Mouse (Mus musculus) limb, embryonic 10.5 days (tissue): ENCODE measurements at regions not wholly inside any gene's neighbourhood (a gene's known extent, or its start where the extent isn't known, plus 50 kb on each side); places are given as distances from the start of the nearest gene placed in this dataset.

Experiments
- DNase-seq: peaks from one replicate; pipeline ENCODE4 v3.0.0-alpha.2; 2017; ENCODE audit warnings: low spot score
- H3K27ac ChIP-seq: fragments of 300-500 bp; sonication (generic); 2 replicates; pipeline ENCODE4 v1.5.1; 2016; ENCODE audit warnings: mild to moderate bottlenecking
- H3K27me3 ChIP-seq: fragments of 300-500 bp; sonication (generic); 2 replicates; pipeline ENCODE4 v1.6.1; 2016; ENCODE audit warnings: low read depth, mild to moderate bottlenecking; ENCODE audit not compliant: poor library complexity, severe bottlenecking
- H3K36me3 ChIP-seq: fragments of 300-500 bp; sonication (generic); 2 replicates; pipeline ENCODE4 v1.6.1; 2016; ENCODE audit warnings: mild to moderate bottlenecking, moderate library complexity
- H3K4me1 ChIP-seq: fragments of 300-500 bp; sonication (generic); 2 replicates; pipeline ENCODE4 v1.6.1; 2016
- H3K4me3 ChIP-seq: fragments of 300-500 bp; sonication (generic); 2 replicates; pipeline ENCODE4 v1.5.1; 2016; ENCODE audit warnings: mild to moderate bottlenecking, moderate library complexity
- H3K9me3 ChIP-seq: fragments of 300-500 bp; sonication (generic); replicated peaks from 2 replicates; pipeline ENCODE4 v1.6.1; 2016; ENCODE audit warnings: mild to moderate bottlenecking
- WGBS: fragments of 180-500 bp; shearing (Covaris S2); methylation state at CpG from one replicate; pipeline ENCODE4 v1.1.7; 2016; 5-methylcytosine and 5-hydroxymethylcytosine counted together

GRCm38 (mm10) chr3:148229192-148229591 lies 761.2 kb downstream of the Adgrl2 start:
- Histone ChIP-seq H3K27ac (no peak overlapping the region), H3K36me3 (no peaks in the 10 kb centered on the region), H3K27me3 (no peaks in the 10 kb centered on the region), H3K4me1 (peaks cover 21% of the 10 kb centered on the region), H3K4me3 (no peak overlapping the region), H3K9me3 (no peaks in the 10 kb centered on the region)
- WGBS, result 68% methylated on average over 3 of the region's 3 CpGs
- no peak for DNase-seq

DNA sequence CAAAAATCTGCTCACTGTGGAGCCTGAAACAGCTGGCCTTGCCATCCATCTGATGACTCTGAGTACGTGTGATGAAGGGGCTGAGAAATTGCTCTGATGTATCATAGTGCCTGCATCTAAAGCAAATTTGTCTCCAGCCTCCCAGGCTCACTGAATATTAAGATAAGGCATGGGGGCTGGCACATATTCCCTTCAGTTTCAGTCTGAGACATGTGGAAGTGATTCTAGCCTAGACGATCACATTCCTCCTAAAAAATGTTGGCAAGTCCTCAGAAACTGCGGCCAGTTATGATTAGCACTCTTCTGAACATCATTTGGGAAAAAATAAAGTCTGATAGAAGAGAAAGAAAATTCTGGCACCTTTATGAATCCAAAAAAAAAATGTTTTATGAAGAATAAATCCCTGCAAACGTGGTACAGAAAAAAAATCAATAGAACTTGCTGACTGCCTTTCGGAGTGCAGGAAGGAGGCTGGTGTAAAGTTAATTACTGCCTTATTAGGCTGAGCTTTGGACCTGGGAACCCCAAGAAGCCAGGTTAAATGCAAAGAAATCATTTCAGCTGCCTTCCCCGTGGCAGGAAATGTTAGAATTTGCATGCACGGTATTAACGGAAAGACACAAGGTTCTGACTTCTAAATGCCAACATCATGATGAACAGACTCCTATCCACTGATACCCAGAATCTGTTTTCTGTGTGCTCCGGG lies 762.2 kb downstream of the Adgrl2 start:
- Histone ChIP-seq H3K4me3 (no peak overlapping the region), H3K27ac (peak overlapping the region; percentile 34; the same call in 1 of the 2 replicates), H3K4me1 (peaks cover 21% of the 10 kb centered on the region), H3K27me3 (no peaks in the 10 kb centered on the region), H3K9me3 (no peaks in the 10 kb centered on the region), H3K36me3 (no peaks in the 10 kb centered on the region)
- WGBS, result 33% methylated on average over 9 of the region's 9 CpGs
- no peak for DNase-seq

- Histone ChIP-seq H3K27me3 (no peaks in the 10 kb centered on the region), H3K4me3 (no peak overlapping the region), H3K9me3 (no peaks in the 10 kb centered on the region), H3K36me3 (no peaks in the 10 kb centered on the region), H3K27ac (no peak overlapping the region), H3K4me1 (peaks cover 11% of the 10 kb centered on the region)
- 92% methylated on average over 5 of the region's 5 CpGs for WGBS
- no peak for DNase-seq
These were observed 769.5 kb downstream of the Adgrl2 start for GRCm38 (mm10) chr3:148220826-148221225.

GRCm38 (mm10) chr3:148220024-148220590 lies 770.2 kb downstream of the Adgrl2 start:
- no peak for DNase-seq
- peaks cover 11% of the 10 kb centered on the region for H3K4me1 ChIP-seq
- no peak overlapping the region for H3K4me3 ChIP-seq
- H3K27ac ChIP-seq, result no peak overlapping the region
- H3K27me3 ChIP-seq, result no peaks in the 10 kb centered on the region
- WGBS, result 86% methylated on average over 10 of the region's 10 CpGs
- H3K9me3 ChIP-seq, result no peaks in the 10 kb centered on the region
- no peaks in the 10 kb centered on the region for H3K36me3 ChIP-seq

- no peak for DNase-seq
- H3K4me1 ChIP-seq, result no peaks in the 10 kb centered on the region
- WGBS, result 88% methylated on average over 3 of the region's 3 CpGs
These were observed 788.2 kb downstream of the Adgrl2 start for GRCm38 (mm10) chr3:148202148-148202547.

GRCm38 (mm10) chr3:148186704-148187103 lies 803.7 kb downstream of the Adgrl2 start:
- H3K4me1 ChIP-seq, result peaks cover 9% of the 10 kb centered on the region; the same call in 1 of the 2 replicates
- no peaks in the 10 kb centered on the region for H3K9me3 ChIP-seq
- H3K27ac ChIP-seq, result no peak overlapping the region
- H3K27me3 ChIP-seq, result no peaks in the 10 kb centered on the region
- no peak overlapping the region for H3K4me3 ChIP-seq
- H3K36me3 ChIP-seq, result no peaks in the 10 kb centered on the region
- DNase-seq, result no peak
- 41% methylated on average over 2 of the region's 2 CpGs for WGBS

More at GRCm38 (mm10) chr3:148202148-148202547, 788.2 kb downstream of the Adgrl2 start:
- Histone ChIP-seq H3K27me3 (no peaks in the 10 kb centered on the region), H3K36me3 (no peaks in the 10 kb centered on the region), H3K4me3 (no peak overlapping the region), H3K27ac (no peak overlapping the region), H3K9me3 (no peaks in the 10 kb centered on the region)

DNA sequence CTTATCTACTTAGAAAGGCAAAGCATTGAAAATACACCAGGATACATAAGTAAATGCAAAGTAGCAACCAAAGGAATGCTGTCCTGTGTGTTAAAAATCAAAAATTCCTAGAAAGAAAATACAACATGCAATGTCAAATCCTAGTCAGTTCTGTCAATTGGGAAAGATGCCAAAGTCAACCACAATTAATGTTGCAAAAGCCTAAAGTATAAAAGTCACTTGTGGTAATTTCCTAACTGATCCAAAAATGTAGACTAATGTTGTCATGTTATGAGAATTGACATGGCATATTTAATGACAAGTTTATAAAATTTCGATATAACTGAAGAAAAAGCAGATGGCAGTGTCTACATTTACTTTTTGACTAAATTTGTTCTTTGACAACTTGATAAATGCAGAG lies 822.8 kb downstream of the Adgrl2 start:
- no peak overlapping the region for H3K27ac ChIP-seq
- H3K27me3 ChIP-seq, result no peaks in the 10 kb centered on the region
- H3K36me3 ChIP-seq, result no peaks in the 10 kb centered on the region
- no peaks in the 10 kb centered on the region for H3K4me1 ChIP-seq
- WGBS, result 85% methylated on average over 1 of the region's 1 CpGs
- H3K9me3 ChIP-seq, result no peaks in the 10 kb centered on the region
- no peak overlapping the region for H3K4me3 ChIP-seq
- DNase-seq, result no peak

- Histone ChIP-seq H3K27ac (no peak overlapping the region), H3K27me3 (no peaks in the 10 kb centered on the region), H3K9me3 (no peaks in the 10 kb centered on the region), H3K4me3 (no peak overlapping the region), H3K4me1 (no peaks in the 10 kb centered on the region), H3K36me3 (no peaks in the 10 kb centered on the region)
- 77% methylated on average over 3 of the region's 3 CpGs for WGBS
- no peak for DNase-seq
These were observed 831.3 kb downstream of the Adgrl2 start for GRCm38 (mm10) chr3:148159059-148159458.

DNA sequence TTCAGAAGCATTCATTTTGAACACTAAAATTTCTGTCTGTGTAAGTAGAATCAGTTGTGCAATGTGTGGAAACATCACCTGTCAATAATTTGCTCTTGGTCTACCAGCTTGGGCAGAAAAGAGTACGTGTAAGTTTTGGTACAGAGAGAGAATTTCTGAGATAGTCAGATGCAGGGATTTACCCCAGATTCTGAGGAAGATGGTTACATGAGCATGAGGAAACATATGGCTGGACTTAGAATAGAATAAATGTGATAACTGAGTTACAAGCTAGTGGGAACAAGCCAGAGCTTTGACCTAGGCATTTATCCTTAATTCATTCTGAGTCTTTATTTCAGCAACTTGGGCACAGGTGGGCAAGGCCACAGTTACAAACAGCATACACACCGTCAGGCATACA lies 831.8 kb downstream of the Adgrl2 start:
- no peaks in the 10 kb centered on the region for H3K9me3 ChIP-seq
- no peak overlapping the region for H3K4me3 ChIP-seq
- DNase-seq, result no peak
- H3K36me3 ChIP-seq, result no peaks in the 10 kb centered on the region
- no peak overlapping the region for H3K27ac ChIP-seq
- no peaks in the 10 kb centered on the region for H3K27me3 ChIP-seq
- H3K4me1 ChIP-seq, result no peaks in the 10 kb centered on the region
- WGBS, result 94% methylated on average over 2 of the region's 2 CpGs

DNA sequence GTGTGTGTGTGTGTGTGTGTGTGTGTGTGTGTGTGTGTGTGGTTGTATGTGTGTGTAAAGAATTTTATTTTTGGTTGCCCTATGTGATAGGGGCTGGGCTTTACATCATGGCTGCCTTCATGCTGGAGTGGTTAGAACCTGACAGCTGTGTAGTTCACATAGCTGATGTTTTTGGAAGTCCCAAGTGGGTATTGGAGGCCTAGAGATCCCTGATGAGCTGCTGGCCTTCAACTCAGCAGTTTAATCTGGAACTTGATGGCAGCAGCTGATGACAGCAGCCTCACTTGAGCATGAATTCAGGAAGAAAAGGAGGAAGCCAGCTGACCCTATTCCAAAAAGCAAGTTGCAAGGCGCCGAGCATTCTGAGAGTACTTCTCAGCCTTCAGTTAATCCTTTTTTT lies 846.6 kb downstream of the Adgrl2 start:
- H3K9me3 ChIP-seq, result no peaks in the 10 kb centered on the region
- H3K36me3 ChIP-seq, result no peaks in the 10 kb centered on the region
- no peak overlapping the region for H3K27ac ChIP-seq
- DNase-seq, result no peak
- no peaks in the 10 kb centered on the region for H3K27me3 ChIP-seq
- no peak overlapping the region for H3K4me3 ChIP-seq
- 87% methylated on average over 2 of the region's 2 CpGs for WGBS
- no peaks in the 10 kb centered on the region for H3K4me1 ChIP-seq

DNA sequence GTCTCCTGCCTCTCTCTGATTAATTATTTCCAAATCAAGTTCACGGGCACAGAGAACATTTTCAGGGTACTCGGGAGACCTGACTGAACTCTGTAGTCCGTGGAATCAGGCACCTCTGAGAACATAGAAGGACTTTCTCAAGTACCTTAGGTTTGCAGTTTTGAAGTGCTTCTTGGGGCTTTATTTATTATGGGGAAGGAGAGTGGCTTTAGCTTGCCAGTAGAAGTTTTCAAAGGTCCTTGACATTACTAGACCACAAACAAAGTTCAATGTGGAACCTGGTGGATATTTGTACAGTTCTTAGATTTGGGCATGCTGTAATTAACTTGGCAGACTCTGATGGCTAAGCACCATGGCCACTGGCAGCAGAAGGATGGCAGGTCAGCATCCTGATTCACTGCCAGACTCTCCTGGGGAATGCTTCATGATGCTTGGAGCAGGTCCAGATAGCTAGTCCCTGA lies 853.5 kb downstream of the Adgrl2 start:
- Histone ChIP-seq H3K9me3 (no peaks in the 10 kb centered on the region), H3K27ac (no peak overlapping the region), H3K4me3 (no peak overlapping the region), H3K4me1 (no peaks in the 10 kb centered on the region), H3K36me3 (no peaks in the 10 kb centered on the region), H3K27me3 (no peaks in the 10 kb centered on the region)
- DNase-seq, result no peak
- 85% methylated on average over 3 of the region's 3 CpGs for WGBS

- Histone ChIP-seq H3K36me3 (no peaks in the 10 kb centered on the region), H3K4me3 (no peak overlapping the region), H3K27me3 (no peaks in the 10 kb centered on the region), H3K4me1 (no peaks in the 10 kb centered on the region), H3K9me3 (no peaks in the 10 kb centered on the region), H3K27ac (no peak overlapping the region)
- WGBS, result 95% methylated on average over 2 of the region's 2 CpGs
- no peak for DNase-seq
These were observed 855.7 kb downstream of the Adgrl2 start for GRCm38 (mm10) chr3:148134646-148135045.

- DNase-seq, result no peak
- no peaks in the 10 kb centered on the region for H3K4me1 ChIP-seq
- H3K9me3 ChIP-seq, result peaks cover 2% of the 10 kb centered on the region; the same call in 1 of the 2 replicates
- H3K27ac ChIP-seq, result no peak overlapping the region
- H3K27me3 ChIP-seq, result no peaks in the 10 kb centered on the region
- no peak overlapping the region for H3K4me3 ChIP-seq
- no peaks in the 10 kb centered on the region for H3K36me3 ChIP-seq
These were observed 874.8 kb downstream of the Adgrl2 start for GRCm38 (mm10) chr3:148115576-148115975.
